Mouse (Mus musculus) liver, adult (tissue): ENCODE measurements at regions not wholly inside any gene's neighbourhood (a gene's known extent, or its start where the extent isn't known, plus 50 kb on each side); places are given as distances from the start of the nearest gene placed in this dataset.

Experiments used
- GATA4 ChIP-seq: IDR thresholded peaks from 2 replicates; pipeline ENCODE4 v1.6.1; 2014; ENCODE audit warnings: mild to moderate bottlenecking, low read length; ENCODE audit not compliant: insufficient replicate concordance

- no peak for TF ChIP-seq GATA4
Observed at GRCm38 (mm10) chr3:52797801-52798200, 219.2 kb downstream of the Cog6 start.

- no peak for TF ChIP-seq GATA4
Observed at GRCm38 (mm10) chr3:52797164-52797563, 219.9 kb downstream of the Cog6 start.

- TF ChIP-seq GATA4, result no peak
Observed at GRCm38 (mm10) chr3:52794218-52794617, 222.8 kb downstream of the Cog6 start.

- no peak for TF ChIP-seq GATA4
Observed at GRCm38 (mm10) chr3:52792801-52793200, 224.2 kb downstream of the Cog6 start.

GRCm38 (mm10) chr3:52792121-52792520 is 224.9 kb downstream of the Cog6 start:
- no peak for TF ChIP-seq GATA4

- TF ChIP-seq GATA4, result no peak
Observed at GRCm38 (mm10) chr3:52790942-52791341, 226.1 kb downstream of the Cog6 start.

GRCm38 (mm10) chr3:52787964-52788760 is 228.9 kb downstream of the Cog6 start:
- TF ChIP-seq GATA4, result no peak

GRCm38 (mm10) chr3:52785595-52785994 is 231.4 kb downstream of the Cog6 start:
- no peak for TF ChIP-seq GATA4

GRCm38 (mm10) chr3:52784476-52784875 is 232.6 kb downstream of the Cog6 start:
- no peak for TF ChIP-seq GATA4

- no peak for TF ChIP-seq GATA4
Observed at GRCm38 (mm10) chr3:52782576-52782975, 234.5 kb downstream of the Cog6 start.

GRCm38 (mm10) chr3:52781521-52781920 is 235.5 kb downstream of the Cog6 start:
- TF ChIP-seq GATA4, result no peak

- TF ChIP-seq GATA4, result no peak
Observed at GRCm38 (mm10) chr3:52780356-52780755, 236.7 kb downstream of the Cog6 start.

- no peak for TF ChIP-seq GATA4
Observed at GRCm38 (mm10) chr3:52775875-52776274, 241.2 kb downstream of the Cog6 start.

- no peak for TF ChIP-seq GATA4
Observed at GRCm38 (mm10) chr3:52775156-52775555, 241.9 kb downstream of the Cog6 start.

GRCm38 (mm10) chr3:52774734-52775133 is 242.3 kb downstream of the Cog6 start:
- TF ChIP-seq GATA4, result no peak

GRCm38 (mm10) chr3:52767276-52767675 is 249.8 kb downstream of the Cog6 start:
- TF ChIP-seq GATA4, result no peak

GRCm38 (mm10) chr3:52766841-52767240 is 250.2 kb downstream of the Cog6 start:
- no peak for TF ChIP-seq GATA4
